27 mouse cellular contexts compared by ENCODE assay signal in genomic region chr5:116497866-116498265, GRCm38 (mm10).
DNase-seq lines count a peak whose midpoint lies in the region; ATAC-seq and TF ChIP-seq lines count a peak whose summit lies in the region.
"Had no signal": no experiment of that assay in that cellular context is flagged by ENCODE, and none has a peak within 500 bp of the region (broad histone marks: within the 10 kb centered on the region; RNA-seq: fewer than 3 reads in every experiment).

No protein-coding gene starts in this region.

- H3K4me3 ChIP-seq in hindbrain, embryonic 11.5 days (ENCODE audit: low read depth, low read length), result no peak overlapping the region
- H3K4me3 ChIP-seq in hindbrain, embryonic 12.5 days, result no peak overlapping the region
- H3K4me3 ChIP-seq in midbrain, postnatal 0 days (ENCODE audit: low read depth, low read length), result no peak overlapping the region
- H3K4me3 ChIP-seq in midbrain, embryonic 15.5 days, result no peak overlapping the region
- H3K4me3 ChIP-seq: embryonic facial prominence, embryonic 13.5 days; erythroblast, embryonic 14.5 days; forebrain, embryonic 12.5 days; gastrocnemius, adult 2 months; heart, embryonic 12.5 days; heart, embryonic 15.5 days; hindbrain, embryonic 10.5 days had no signal

- 77% methylated on average over 5 of the region's 5 CpGs for WGBS in hindbrain, embryonic 11.5 days
- 75% methylated on average over 5 of the region's 5 CpGs for WGBS in hindbrain, embryonic 12.5 days
- WGBS in midbrain, postnatal 0 days, result 67% methylated on average over 5 of the region's 5 CpGs
- WGBS in midbrain, embryonic 15.5 days, result 65% methylated on average over 5 of the region's 5 CpGs

- TF ChIP-seq CTCF in midbrain, postnatal 0 days (IDR thresholded peaks at IDR 0.05), result no peak

- 0 out of 2 replicates have a peak, but pooled peaks cover 3% of the 10 kb centered on the region for H3K4me1 ChIP-seq in hindbrain, embryonic 11.5 days (replicated peaks; ENCODE audit: control insufficient read depth, insufficient read depth, low read length)
- peaks cover 43% of the 10 kb centered on the region for H3K4me1 ChIP-seq in hindbrain, embryonic 12.5 days
- H3K4me1 ChIP-seq in midbrain, postnatal 0 days (ENCODE audit: insufficient read depth, low read length), result no peaks in the 10 kb centered on the region
- peaks cover 49% of the 10 kb centered on the region for H3K4me1 ChIP-seq in midbrain, embryonic 15.5 days
- H3K4me1 ChIP-seq: heart, embryonic 15.5 days had no signal

- H3K36me3 ChIP-seq in hindbrain, embryonic 11.5 days (ENCODE audit: control insufficient read depth, insufficient read depth, low read length), result no peaks in the 10 kb centered on the region
- no peaks in the 10 kb centered on the region for H3K36me3 ChIP-seq in hindbrain, embryonic 12.5 days
- H3K36me3 ChIP-seq in midbrain, postnatal 0 days (ENCODE audit: insufficient read depth, low read length), result no peaks in the 10 kb centered on the region
- no peaks in the 10 kb centered on the region for H3K36me3 ChIP-seq in midbrain, embryonic 15.5 days (replicated peaks)
- H3K36me3 ChIP-seq: embryonic facial prominence, embryonic 10.5 days; embryonic facial prominence, embryonic 13.5 days; forebrain, embryonic 12.5 days; G1E; heart, embryonic 12.5 days; heart, embryonic 15.5 days had no signal

- no peaks in the 10 kb centered on the region for H3K9me3 ChIP-seq in hindbrain, embryonic 11.5 days (ENCODE audit: control insufficient read depth, low read length)
- no peaks in the 10 kb centered on the region for H3K9me3 ChIP-seq in hindbrain, embryonic 12.5 days (replicated peaks)
- H3K9me3 ChIP-seq in midbrain, postnatal 0 days (ENCODE audit: low read length), result no peaks in the 10 kb centered on the region
- H3K9me3 ChIP-seq in midbrain, embryonic 15.5 days, result no peaks in the 10 kb centered on the region
- H3K9me3 ChIP-seq: embryonic facial prominence, embryonic 10.5 days; embryonic facial prominence, embryonic 13.5 days; forebrain, embryonic 12.5 days; heart, embryonic 12.5 days; heart, embryonic 15.5 days; hindbrain, embryonic 10.5 days had no signal

- no peaks in the 10 kb centered on the region for H3K27me3 ChIP-seq in hindbrain, embryonic 11.5 days (ENCODE audit: control insufficient read depth, insufficient read depth, low read length)
- no peaks in the 10 kb centered on the region for H3K27me3 ChIP-seq in hindbrain, embryonic 12.5 days
- H3K27me3 ChIP-seq in midbrain, postnatal 0 days (ENCODE audit: insufficient read depth, low read length), result no peaks in the 10 kb centered on the region
- H3K27me3 ChIP-seq in midbrain, embryonic 15.5 days (replicated peaks), result no peaks in the 10 kb centered on the region
- H3K27me3 ChIP-seq: CH12.LX; embryonic facial prominence, embryonic 13.5 days; forebrain, embryonic 12.5 days had no signal

- 0 out of 2 replicates have a peak, but pooled peaks have one; percentile 29 for ATAC-seq in hindbrain, embryonic 11.5 days (ENCODE audit: low FRiP score)
- ATAC-seq in hindbrain, embryonic 12.5 days (ENCODE audit: low FRiP score), result no peak
- no peak for ATAC-seq in midbrain, postnatal 0 days (ENCODE audit: low FRiP score)
- no peak for ATAC-seq in midbrain, embryonic 15.5 days (replicated peaks)
- ATAC-seq: hindbrain, embryonic 16.5 days; inflammation-experienced regulatory T-cells, adult 6 months; intestine, embryonic 16.5 days had no signal

- H3K27ac ChIP-seq in hindbrain, embryonic 11.5 days (ENCODE audit: low read depth, low read length), result no peak overlapping the region
- no peak overlapping the region for H3K27ac ChIP-seq in hindbrain, embryonic 12.5 days
- no peak overlapping the region for H3K27ac ChIP-seq in midbrain, postnatal 0 days (ENCODE audit: low read depth, low read length)
- no peak overlapping the region for H3K27ac ChIP-seq in midbrain, embryonic 15.5 days
- H3K27ac ChIP-seq: embryonic facial prominence, embryonic 13.5 days; forebrain, embryonic 12.5 days; gastrocnemius, adult 2 months; heart, embryonic 15.5 days had no signal

- no peak overlapping the region for H3K9ac ChIP-seq in hindbrain, embryonic 11.5 days (ENCODE audit: low read depth, low read length)
- H3K9ac ChIP-seq in hindbrain, embryonic 12.5 days, result no peak overlapping the region
- no peak overlapping the region for H3K9ac ChIP-seq in midbrain, postnatal 0 days (replicated peaks; ENCODE audit: low read length, poor library complexity, severe bottlenecking)
- H3K9ac ChIP-seq in midbrain, embryonic 15.5 days, result no peak overlapping the region
- H3K9ac ChIP-seq: embryonic facial prominence, embryonic 13.5 days; forebrain, embryonic 12.5 days; heart, embryonic 12.5 days; heart, embryonic 15.5 days had no signal

- H3K4me2 ChIP-seq in hindbrain, embryonic 11.5 days (replicated peaks; ENCODE audit: low read depth, low read length), result no peak overlapping the region
- no peak overlapping the region for H3K4me2 ChIP-seq in hindbrain, embryonic 12.5 days (replicated peaks)
- no peak overlapping the region for H3K4me2 ChIP-seq in midbrain, postnatal 0 days (ENCODE audit: low read depth, low read length, poor library complexity, severe bottlenecking)
- H3K4me2 ChIP-seq in midbrain, embryonic 15.5 days, result no peak overlapping the region
- H3K4me2 ChIP-seq: embryonic facial prominence, embryonic 13.5 days; forebrain, embryonic 12.5 days; heart, embryonic 12.5 days; heart, embryonic 15.5 days had no signal

- peak; percentile 85 to 86 for DNase-seq in cerebellum, postnatal 10 days
- no peak for DNase-seq in cerebellum, adult 18-20 months
- DNase-seq in hindbrain, embryonic 11.5 days (ENCODE audit: low spot score), result no peak
- DNase-seq in midbrain, postnatal 0 days (ENCODE audit: low spot score), result peak; percentile 66
- peak; percentile 32 for DNase-seq in retina, postnatal 7 days (ENCODE audit: low read depth, low spot score)
- no peak for DNase-seq in lung, postnatal 14 days
- DNase-seq: B cell, adult 2 months; cerebellum, adult 2 months; gastrocnemius, adult 2 months; gastrocnemius, postnatal 14 days; heart, adult 18-20 months; heart, postnatal 10 days; heart, postnatal 36 days had no signal

Comparison
In these comparisons a context has a peak if more than half of its experiments do, and no peak if none do; other contexts are left out.
1. DNase-seq: peak in cerebellum, postnatal 10 days (2 of 2), midbrain, postnatal 0 days (single experiment) and retina, postnatal 7 days (single experiment); none in cerebellum, adult 18-20 months (0 of 2), hindbrain, embryonic 11.5 days (single experiment) and lung, postnatal 14 days (single experiment).